Mouse (Mus musculus): ENCODE measurements around the gene Cdkn2a. TPM values are rescaled to one million over a fixed set of nuclear protein-coding genes. Genes with fewer than 3 reads are reported as not detected.
A peak's percentile ranks its signal among the peaks of the same experiment; 100 is the strongest.

Gene Cdkn2a
- polyA plus RNA-seq, 1 experiment from 2014 or later, result not detected

- WGBS, result under 1% methylated on average over 14 of the region's 14 CpGs
- Histone ChIP-seq H3K27ac (replicated peaks; ENCODE audit: low read depth, low read length) (no peak overlapping the region), H3K9ac (replicated peaks; ENCODE audit: low read length) (no peak overlapping the region), H3K4me3 (replicated peaks; ENCODE audit: low read depth, low read length) (no peak overlapping the region), H3K36me3 (ENCODE audit: control insufficient read depth, insufficient read depth, low read length) (no peaks in the 10 kb centered on the region), H3K4me2 (ENCODE audit: low read length) (no peak overlapping the region), H3K27me3 (ENCODE audit: control insufficient read depth, insufficient read depth, low read length) (peaks cover 92% of the 10 kb centered on the region), H3K4me1 (ENCODE audit: control insufficient read depth, insufficient read depth, low read length) (no peaks in the 10 kb centered on the region), H3K9me3 (ENCODE audit: control insufficient read depth, low read length) (no peaks in the 10 kb centered on the region)
- no peak for DNase-seq
- ATAC-seq (ENCODE audit: low FRiP score, low TSS enrichment), result 0 out of 2 replicates have a peak, but pooled peaks have one; percentile 34
Measured at GRCm38 (mm10) chr4:89303281-89303995, 9.0 kb upstream of the Cdkn2a start.

GRCm38 (mm10) chr4:89302129-89302528 lies 7.7 kb upstream of the Cdkn2a start:
- no peaks in the 10 kb centered on the region for H3K36me3 ChIP-seq (ENCODE audit: control insufficient read depth, insufficient read depth, low read length)
- no peak overlapping the region for H3K9ac ChIP-seq (replicated peaks; ENCODE audit: low read length)
- no peak overlapping the region for H3K27ac ChIP-seq (replicated peaks; ENCODE audit: low read depth, low read length)
- H3K27me3 ChIP-seq (ENCODE audit: control insufficient read depth, insufficient read depth, low read length), result peaks cover 91% of the 10 kb centered on the region
- H3K4me1 ChIP-seq (ENCODE audit: control insufficient read depth, insufficient read depth, low read length), result no peaks in the 10 kb centered on the region
- 0% methylated on average over 1 of the region's 1 CpGs for WGBS
- no peak overlapping the region for H3K4me2 ChIP-seq (ENCODE audit: low read length)
- DNase-seq (no peak), ATAC-seq (ENCODE audit: low FRiP score, low TSS enrichment) (no peak)
- no peaks in the 10 kb centered on the region for H3K9me3 ChIP-seq (ENCODE audit: control insufficient read depth, low read length)
- H3K4me3 ChIP-seq (replicated peaks; ENCODE audit: low read depth, low read length), result no peak overlapping the region

- H3K4me3 ChIP-seq (replicated peaks; ENCODE audit: low read depth, low read length), result no peak overlapping the region
- peaks cover 91% of the 10 kb centered on the region for H3K27me3 ChIP-seq (ENCODE audit: control insufficient read depth, insufficient read depth, low read length)
- no peaks in the 10 kb centered on the region for H3K9me3 ChIP-seq (ENCODE audit: control insufficient read depth, low read length)
- no peaks in the 10 kb centered on the region for H3K36me3 ChIP-seq (ENCODE audit: control insufficient read depth, insufficient read depth, low read length)
- H3K4me2 ChIP-seq (ENCODE audit: low read length), result no peak overlapping the region
- no peak for DNase-seq
- no peak overlapping the region for H3K27ac ChIP-seq (replicated peaks; ENCODE audit: low read depth, low read length)
- WGBS, result 2% methylated on average over 2 of the region's 2 CpGs
- ATAC-seq (ENCODE audit: low FRiP score, low TSS enrichment), result no peak
- H3K9ac ChIP-seq (replicated peaks; ENCODE audit: low read length), result no peak overlapping the region
- no peaks in the 10 kb centered on the region; the same call in 1 of the 2 replicates for H3K4me1 ChIP-seq (ENCODE audit: control insufficient read depth, insufficient read depth, low read length)
Measured at GRCm38 (mm10) chr4:89299721-89300120, 5.3 kb upstream of the Cdkn2a start.

GRCm38 (mm10) chr4:89295441-89296220 lies 1.2 kb upstream of the Cdkn2a start:
- no peak overlapping the region; the same call in 1 of the 2 replicates for H3K9ac ChIP-seq (replicated peaks; ENCODE audit: low read length)
- H3K27me3 ChIP-seq (ENCODE audit: control insufficient read depth, insufficient read depth, low read length), result peaks cover 93% of the 10 kb centered on the region
- H3K36me3 ChIP-seq (ENCODE audit: control insufficient read depth, insufficient read depth, low read length), result no peaks in the 10 kb centered on the region
- no peaks in the 10 kb centered on the region; the same call in 1 of the 2 replicates for H3K9me3 ChIP-seq (ENCODE audit: control insufficient read depth, low read length)
- no peaks in the 10 kb centered on the region; the same call in 1 of the 2 replicates for H3K4me1 ChIP-seq (ENCODE audit: control insufficient read depth, insufficient read depth, low read length)
- ATAC-seq (ENCODE audit: low FRiP score, low TSS enrichment) (peak; percentile 48; the same call in 1 of the 2 replicates), DNase-seq (no peak)
- peak overlapping the region; percentile 51 for H3K4me3 ChIP-seq (replicated peaks; ENCODE audit: low read depth, low read length)
- no peak overlapping the region for H3K27ac ChIP-seq (replicated peaks; ENCODE audit: low read depth, low read length)
- 3% methylated on average over 31 of the region's 31 CpGs for WGBS
- H3K4me2 ChIP-seq (ENCODE audit: low read length), result peak overlapping the region; percentile 74

- no peaks in the 10 kb centered on the region; the same call in 1 of the 2 replicates for H3K9me3 ChIP-seq (ENCODE audit: control insufficient read depth, low read length)
- no peak overlapping the region for H3K27ac ChIP-seq (replicated peaks; ENCODE audit: low read depth, low read length)
- H3K4me1 ChIP-seq (ENCODE audit: control insufficient read depth, insufficient read depth, low read length), result no peaks in the 10 kb centered on the region; the same call in 1 of the 2 replicates
- H3K9ac ChIP-seq (replicated peaks; ENCODE audit: low read length), result 0 out of 2 replicates have a peak overlapping the region, but pooled peaks have one; percentile 9
- WGBS, result under 1% methylated on average over 26 of the region's 26 CpGs
- peaks cover 93% of the 10 kb centered on the region for H3K27me3 ChIP-seq (ENCODE audit: control insufficient read depth, insufficient read depth, low read length)
- peak overlapping the region; percentile 51 for H3K4me3 ChIP-seq (replicated peaks; ENCODE audit: low read depth, low read length)
- ATAC-seq (ENCODE audit: low FRiP score, low TSS enrichment), result peak; percentile 2; the same call in 1 of the 2 replicates
- peak overlapping the region; percentile 74 for H3K4me2 ChIP-seq (ENCODE audit: low read length)
- no peak for DNase-seq
- H3K36me3 ChIP-seq (ENCODE audit: control insufficient read depth, insufficient read depth, low read length), result no peaks in the 10 kb centered on the region
Measured at GRCm38 (mm10) chr4:89294091-89294485, 365 bp downstream of the Cdkn2a start.

GRCm38 (mm10) chr4:89293516-89293915 lies 937 bp downstream of the Cdkn2a start:
- 5% methylated on average over 7 of the region's 7 CpGs for WGBS
- H3K9ac ChIP-seq (replicated peaks; ENCODE audit: low read length), result no peak overlapping the region
- H3K9me3 ChIP-seq (ENCODE audit: control insufficient read depth, low read length), result no peaks in the 10 kb centered on the region; the same call in 1 of the 2 replicates
- peaks cover 97% of the 10 kb centered on the region for H3K27me3 ChIP-seq (ENCODE audit: control insufficient read depth, insufficient read depth, low read length)
- no peak overlapping the region for H3K4me3 ChIP-seq (replicated peaks; ENCODE audit: low read depth, low read length)
- DNase-seq, result no peak
- H3K36me3 ChIP-seq (ENCODE audit: control insufficient read depth, insufficient read depth, low read length), result no peaks in the 10 kb centered on the region
- no peaks in the 10 kb centered on the region; the same call in 1 of the 2 replicates for H3K4me1 ChIP-seq (ENCODE audit: control insufficient read depth, insufficient read depth, low read length)
- H3K4me2 ChIP-seq (ENCODE audit: low read length), result no peak overlapping the region
- ATAC-seq (ENCODE audit: low FRiP score, low TSS enrichment), result no peak
- no peak overlapping the region for H3K27ac ChIP-seq (replicated peaks; ENCODE audit: low read depth, low read length)

- H3K4me3 ChIP-seq (replicated peaks; ENCODE audit: low read depth, low read length), result no peak overlapping the region
- under 1% methylated on average over 4 of the region's 4 CpGs for WGBS
- no peak for ATAC-seq (ENCODE audit: low FRiP score, low TSS enrichment)
- H3K27me3 ChIP-seq (ENCODE audit: control insufficient read depth, insufficient read depth, low read length), result peaks cover 88% of the 10 kb centered on the region
- no peaks in the 10 kb centered on the region; the same call in 1 of the 2 replicates for H3K9me3 ChIP-seq (ENCODE audit: control insufficient read depth, low read length)
- H3K4me1 ChIP-seq (ENCODE audit: control insufficient read depth, insufficient read depth, low read length), result no peaks in the 10 kb centered on the region; the same call in 1 of the 2 replicates
- H3K27ac ChIP-seq (replicated peaks; ENCODE audit: low read depth, low read length), result no peak overlapping the region
- H3K9ac ChIP-seq (replicated peaks; ENCODE audit: low read length), result no peak overlapping the region
- H3K4me2 ChIP-seq (ENCODE audit: low read length), result no peak overlapping the region
- DNase-seq, result no peak
- H3K36me3 ChIP-seq (ENCODE audit: control insufficient read depth, insufficient read depth, low read length), result no peaks in the 10 kb centered on the region
Measured at GRCm38 (mm10) chr4:89289028-89289427, 5.4 kb downstream of the Cdkn2a start.

- H3K4me3 ChIP-seq (replicated peaks; ENCODE audit: low read depth, low read length), result no peak overlapping the region
- H3K27me3 ChIP-seq (ENCODE audit: control insufficient read depth, insufficient read depth, low read length), result peaks cover 87% of the 10 kb centered on the region
- no peak overlapping the region for H3K27ac ChIP-seq (replicated peaks; ENCODE audit: low read depth, low read length)
- no peak for ATAC-seq (ENCODE audit: low FRiP score, low TSS enrichment)
- WGBS, result 3% methylated on average over 1 of the region's 1 CpGs
- H3K36me3 ChIP-seq (ENCODE audit: control insufficient read depth, insufficient read depth, low read length), result no peaks in the 10 kb centered on the region
- DNase-seq, result no peak
- H3K4me2 ChIP-seq (ENCODE audit: low read length), result no peak overlapping the region
- 0 out of 2 replicates have a peak, but pooled peaks cover 4% of the 10 kb centered on the region for H3K4me1 ChIP-seq (ENCODE audit: control insufficient read depth, insufficient read depth, low read length)
- no peak overlapping the region for H3K9ac ChIP-seq (replicated peaks; ENCODE audit: low read length)
- no peaks in the 10 kb centered on the region for H3K9me3 ChIP-seq (ENCODE audit: control insufficient read depth, low read length)
Measured at GRCm38 (mm10) chr4:89286566-89286965, 7.9 kb downstream of the Cdkn2a start.
